Mouse (Mus musculus) hindbrain, embryonic 16.5 days (tissue): Measurements from ENCODE around the gene Arhgef3. TPM values are rescaled to one million over a fixed set of nuclear protein-coding genes. Genes with fewer than 3 reads are reported as not detected.

Experiments
- ATAC-seq: fragments of 200-750 bp; cut with Nextera tagmentation; 2 replicates; pipeline ENCODE4 v1.8.0; 2017; ENCODE audit warnings: moderate TSS enrichment, moderate library complexity
- H3K27ac ChIP-seq: fragments of 300-500 bp; sonication (generic); 2 replicates; pipeline ENCODE4 v1.5.1; 2014; ENCODE audit warnings: low read depth, mild to moderate bottlenecking, control low read depth, low read length, moderate library complexity
- H3K27me3 ChIP-seq: fragments of 300-500 bp; sonication (generic); replicated peaks from 2 replicates; pipeline ENCODE4 v1.6.1; 2014; ENCODE audit warnings: low read length; ENCODE audit not compliant: control insufficient read depth, insufficient read depth
- H3K36me3 ChIP-seq: fragments of 300-500 bp; sonication (generic); 2 replicates; pipeline ENCODE4 v1.6.1; 2014; ENCODE audit warnings: mild to moderate bottlenecking, low read length, moderate library complexity, mixed read lengths; ENCODE audit not compliant: control insufficient read depth, insufficient read depth
- H3K4me1 ChIP-seq: fragments of 300-500 bp; sonication (generic); 2 replicates; pipeline ENCODE4 v1.6.1; 2014; ENCODE audit warnings: low read depth, low read length; ENCODE audit not compliant: control insufficient read depth, insufficient read depth
- H3K4me2 ChIP-seq: fragments of 300-500 bp; sonication (generic); 2 replicates; pipeline ENCODE4 v1.6.1; 2014; ENCODE audit warnings: mild to moderate bottlenecking, low read length, control low read depth, moderate library complexity
- H3K4me3 ChIP-seq: fragments of 300-500 bp; sonication (generic); 2 replicates; pipeline ENCODE4 v1.5.1; 2014; ENCODE audit warnings: mild to moderate bottlenecking, low read length, control low read depth, moderate library complexity
- H3K9ac ChIP-seq: fragments of 300-500 bp; sonication (generic); 2 replicates; pipeline ENCODE4 v1.6.1; 2014; ENCODE audit warnings: low read depth, mild to moderate bottlenecking, control low read depth, low read length, moderate library complexity
- H3K9me3 ChIP-seq: fragments of 300-500 bp; sonication (generic); 2 replicates; pipeline ENCODE4 v1.6.1; 2014; ENCODE audit warnings: mild to moderate bottlenecking, low read length, moderate library complexity; ENCODE audit not compliant: control insufficient read depth
- WGBS: fragments of 180-500 bp; shearing (Covaris S2); extraction: QIAGEN DNeasy Blood & Tissue Kit; methylation state at CpG from one replicate; pipeline ENCODE4 v1.1.7; 2014; 5-methylcytosine and 5-hydroxymethylcytosine counted together
- polyA plus RNA-seq: library from polyadenylated mRNA; unstranded; fragments of >200 nt; fragmentation: Nextera tagmentation; extraction: Ambion mirVana; gene quantifications from 2 replicates; pipeline ENCODE4 v1.2.1, GENCODE M21; 2015

Gene Arhgef3
- polyA plus RNA-seq, 1 experiment from 2014 or later: 18.4 TPM

DNA sequence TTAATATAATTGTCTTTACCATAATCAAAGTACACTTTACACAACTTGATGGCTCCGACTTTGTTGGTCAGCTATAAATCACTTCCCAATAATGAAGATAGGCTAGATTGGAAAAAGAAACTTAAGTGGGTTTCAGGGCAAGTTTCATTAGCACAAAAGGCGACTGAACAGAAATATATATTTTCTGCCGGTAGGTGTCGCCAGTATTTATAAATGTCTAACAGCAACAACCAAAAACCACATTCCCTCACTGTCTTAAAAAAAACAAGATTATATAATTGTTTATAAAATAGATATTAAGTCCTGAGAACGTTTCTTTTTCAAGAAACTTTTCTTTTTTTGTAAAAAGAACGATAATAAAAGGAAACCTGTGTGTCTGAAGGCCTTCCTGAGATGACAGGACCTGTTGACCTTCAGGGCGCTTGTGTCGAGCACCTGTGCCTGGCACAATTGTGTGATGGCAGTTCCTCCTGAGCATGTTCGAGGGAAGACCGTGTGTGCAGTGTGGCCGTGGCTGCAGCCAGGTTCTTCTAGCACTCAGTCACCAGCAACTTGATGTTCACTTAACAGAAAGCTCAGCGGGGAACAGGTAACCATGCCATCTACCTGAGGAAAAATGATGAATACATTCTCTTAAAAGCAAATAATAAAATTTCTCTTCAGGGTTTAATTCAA lies 223.5 kb downstream of the Arhgef3 start:
- Histone ChIP-seq H3K4me1 (peaks cover 4% of the 10 kb centered on the region), H3K27me3 (peaks cover 5% of the 10 kb centered on the region; the same call in 1 of the 2 replicates), H3K27ac (no peak overlapping the region), H3K36me3 (no peaks in the 10 kb centered on the region), H3K4me2 (peak overlapping the region; percentile 27; the same call in 1 of the 2 replicates), H3K9ac (no peak overlapping the region), H3K9me3 (no peaks in the 10 kb centered on the region), H3K4me3 (no peak overlapping the region)
- 39% methylated on average over 12 of the region's 12 CpGs for WGBS
- ATAC-seq: no peak

DNA sequence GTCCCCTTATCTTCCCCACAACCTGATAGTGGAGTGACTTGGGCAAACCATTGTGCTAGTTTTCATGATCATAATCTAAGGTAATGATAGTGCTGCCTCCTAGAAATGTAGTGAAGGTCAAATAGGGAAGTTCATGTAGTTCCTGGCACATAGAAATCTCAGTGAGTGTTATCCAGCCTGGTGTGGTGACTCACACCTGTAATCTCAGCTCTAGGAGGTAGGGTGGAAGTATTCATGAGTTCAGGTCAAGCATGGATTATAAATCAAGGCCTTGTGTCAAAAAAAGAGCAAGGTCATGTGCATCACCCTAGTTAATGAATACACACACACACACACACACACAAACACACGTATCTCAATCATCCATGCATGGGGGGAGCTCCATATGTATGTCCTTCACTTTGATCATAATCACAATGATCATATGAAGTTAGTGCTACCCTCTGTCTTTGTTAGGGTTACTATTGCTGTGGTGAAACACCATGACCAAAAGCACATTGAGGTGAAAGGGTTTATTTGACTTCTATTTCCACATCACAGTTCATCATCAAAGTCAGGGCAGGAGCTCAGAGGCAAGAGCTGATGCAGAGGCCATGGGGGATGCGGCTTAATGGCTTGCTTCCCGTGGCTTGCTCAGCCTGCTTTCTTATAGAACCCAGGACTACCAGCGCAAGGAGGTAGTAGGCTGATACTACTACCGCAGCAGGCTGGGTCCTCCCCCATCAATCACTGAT lies 226.2 kb downstream of the Arhgef3 start:
- 84% methylated on average over 5 of the region's 5 CpGs for WGBS
- no peak overlapping the region for H3K27ac ChIP-seq
- H3K4me1 ChIP-seq: no peaks in the 10 kb centered on the region
- H3K4me3 ChIP-seq: no peak overlapping the region
- H3K4me2 ChIP-seq: no peak overlapping the region
- ATAC-seq: no peak
- H3K9me3 ChIP-seq: no peaks in the 10 kb centered on the region
- H3K36me3 ChIP-seq: no peaks in the 10 kb centered on the region
- H3K9ac ChIP-seq: no peak overlapping the region
- peaks cover 4% of the 10 kb centered on the region; the same call in 1 of the 2 replicates for H3K27me3 ChIP-seq

DNA sequence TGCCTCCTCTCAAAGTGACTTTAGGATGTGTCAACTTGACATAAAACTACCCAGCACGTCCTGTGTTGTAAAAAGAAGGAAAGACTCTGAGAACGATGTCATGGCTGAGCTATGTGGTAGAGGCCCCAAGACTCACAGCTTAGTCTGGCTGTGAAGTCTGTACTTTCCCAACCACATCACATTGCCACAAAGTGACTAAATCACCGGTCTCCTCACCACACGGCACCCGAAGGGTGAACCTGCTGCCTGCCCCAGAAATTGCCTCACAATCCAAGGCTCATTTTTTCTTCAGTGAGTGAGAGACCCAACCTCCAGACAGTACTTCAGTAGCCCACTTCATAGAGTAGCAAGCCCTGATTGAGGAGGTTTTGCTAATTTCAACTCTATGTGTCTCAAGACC lies 226.8 kb downstream of the Arhgef3 start:
- Histone ChIP-seq H3K4me1 (no peaks in the 10 kb centered on the region), H3K4me2 (no peak overlapping the region), H3K27ac (no peak overlapping the region), H3K27me3 (peaks cover 4% of the 10 kb centered on the region; the same call in 1 of the 2 replicates), H3K36me3 (no peaks in the 10 kb centered on the region), H3K9me3 (no peaks in the 10 kb centered on the region), H3K9ac (no peak overlapping the region), H3K4me3 (no peak overlapping the region)
- no peak for ATAC-seq
- WGBS: 90% methylated on average over 5 of the region's 5 CpGs

DNA sequence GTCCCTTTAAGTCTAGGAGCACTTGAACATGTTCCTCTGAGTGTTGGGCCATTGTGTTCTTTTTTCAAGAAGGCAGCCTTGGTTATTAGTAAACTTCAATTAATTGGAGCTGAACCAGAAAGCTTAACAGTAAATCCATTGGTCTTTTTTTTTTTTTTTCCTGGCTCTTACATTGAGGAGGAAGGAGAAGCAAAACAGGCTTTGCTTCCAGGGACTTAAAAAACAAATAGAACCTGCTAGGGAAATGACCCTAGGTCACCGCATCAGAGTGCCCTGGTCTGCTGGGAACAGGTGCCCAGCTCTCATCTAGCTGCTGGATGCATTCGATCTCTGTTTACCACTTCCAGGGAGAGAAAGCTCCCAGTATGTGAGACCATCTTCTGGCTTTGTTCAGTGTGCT lies 227.8 kb downstream of the Arhgef3 start:
- Histone ChIP-seq H3K4me3 (no peak overlapping the region), H3K27me3 (peaks cover 1% of the 10 kb centered on the region; the same call in 1 of the 2 replicates), H3K27ac (no peak overlapping the region), H3K9ac (no peak overlapping the region), H3K36me3 (no peaks in the 10 kb centered on the region), H3K9me3 (no peaks in the 10 kb centered on the region), H3K4me1 (no peaks in the 10 kb centered on the region), H3K4me2 (no peak overlapping the region)
- 67% methylated on average over 2 of the region's 2 CpGs for WGBS
- no peak for ATAC-seq

GRCm38 (mm10) chr14:27344250-27344990 lies 229.7 kb downstream of the Arhgef3 start:
- Histone ChIP-seq H3K4me3 (no peak overlapping the region), H3K4me2 (no peak overlapping the region), H3K27ac (no peak overlapping the region), H3K9ac (no peak overlapping the region), H3K9me3 (no peaks in the 10 kb centered on the region), H3K4me1 (no peaks in the 10 kb centered on the region), H3K36me3 (no peaks in the 10 kb centered on the region), H3K27me3 (no peaks in the 10 kb centered on the region)
- 75% methylated on average over 4 of the region's 4 CpGs for WGBS
- ATAC-seq: no peak

DNA sequence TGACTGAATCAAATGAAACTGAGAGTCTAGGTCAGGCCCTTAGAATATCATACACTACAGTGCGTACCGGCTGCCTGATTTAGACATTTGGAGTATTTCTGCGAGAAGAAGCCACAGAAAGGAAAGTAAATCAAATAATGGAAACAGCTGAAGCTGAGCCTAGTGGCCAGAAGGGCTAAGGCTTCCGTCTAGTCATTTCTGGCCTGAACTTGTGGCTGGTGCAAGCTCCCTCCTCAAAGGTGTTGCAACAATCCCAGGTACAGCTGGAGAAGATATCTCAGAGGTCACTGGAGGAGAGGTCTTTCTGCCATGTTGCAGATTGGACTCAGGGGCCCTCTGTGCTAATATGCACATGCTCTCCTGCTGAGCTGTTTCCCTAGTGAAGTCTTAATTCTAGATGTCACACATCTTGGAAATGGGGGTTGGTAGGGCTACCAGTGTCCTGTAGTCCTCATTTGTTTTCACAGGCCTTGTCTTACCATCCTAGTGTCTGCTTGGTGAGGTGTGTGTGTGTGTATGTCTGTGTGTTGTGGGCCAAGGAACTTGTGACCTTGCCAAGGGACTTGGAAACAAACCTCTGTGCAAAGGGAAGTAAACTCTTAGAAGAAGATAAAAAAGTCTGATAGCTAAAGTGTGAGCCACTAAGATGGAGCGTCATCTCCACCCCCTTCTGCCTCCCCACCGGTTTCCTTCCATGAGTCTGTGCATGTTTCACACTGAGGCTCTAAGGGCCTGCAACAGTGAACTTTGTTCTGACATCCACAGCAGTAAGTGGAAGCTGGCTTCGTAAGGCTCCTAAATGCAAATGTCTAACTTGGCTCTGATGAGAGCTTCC lies 230.6 kb downstream of the Arhgef3 start:
- no peaks in the 10 kb centered on the region for H3K27me3 ChIP-seq
- H3K4me3 ChIP-seq: no peak overlapping the region
- H3K4me1 ChIP-seq: no peaks in the 10 kb centered on the region
- 85% methylated on average over 7 of the region's 7 CpGs for WGBS
- no peak overlapping the region for H3K27ac ChIP-seq
- no peaks in the 10 kb centered on the region for H3K36me3 ChIP-seq
- no peak for ATAC-seq
- no peaks in the 10 kb centered on the region for H3K9me3 ChIP-seq
- no peak overlapping the region for H3K9ac ChIP-seq
- no peak overlapping the region for H3K4me2 ChIP-seq

- no peak overlapping the region for H3K27ac ChIP-seq
- WGBS: 46% methylated on average over 3 of the region's 3 CpGs
These were observed 232.5 kb downstream of the Arhgef3 start for GRCm38 (mm10) chr14:27347224-27347623.

DNA sequence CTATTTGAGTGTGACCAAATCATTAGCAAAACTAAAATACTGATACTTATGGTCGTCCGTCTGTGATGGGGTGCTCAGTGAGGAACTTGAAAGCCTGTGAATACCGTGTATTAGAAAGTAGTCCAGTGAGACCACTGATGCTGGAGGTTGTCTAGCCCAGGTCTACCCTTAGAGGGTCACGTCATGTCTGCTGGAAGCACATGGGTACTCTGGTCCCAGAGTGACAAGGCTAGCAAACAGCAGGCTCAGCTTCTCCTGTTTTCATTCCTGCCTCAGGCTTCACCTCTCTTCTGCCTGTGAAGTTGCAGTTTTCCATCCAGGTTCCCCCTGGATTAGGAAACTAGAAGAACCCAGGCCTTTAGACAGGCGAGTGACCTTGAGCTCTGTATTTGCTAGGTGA lies 233.0 kb downstream of the Arhgef3 start:
- H3K27me3 ChIP-seq: no peaks in the 10 kb centered on the region
- ATAC-seq: no peak
- no peaks in the 10 kb centered on the region for H3K4me1 ChIP-seq
- H3K4me3 ChIP-seq: no peak overlapping the region
- no peak overlapping the region for H3K27ac ChIP-seq
- H3K9ac ChIP-seq: no peak overlapping the region
- 49% methylated on average over 5 of the region's 5 CpGs for WGBS
- H3K9me3 ChIP-seq: no peaks in the 10 kb centered on the region
- H3K36me3 ChIP-seq: no peaks in the 10 kb centered on the region
- H3K4me2 ChIP-seq: no peak overlapping the region

More at GRCm38 (mm10) chr14:27347224-27347623, 232.5 kb downstream of the Arhgef3 start:
- Histone ChIP-seq H3K9ac (no peak overlapping the region), H3K4me1 (no peaks in the 10 kb centered on the region), H3K4me2 (no peak overlapping the region), H3K9me3 (no peaks in the 10 kb centered on the region), H3K4me3 (no peak overlapping the region), H3K36me3 (no peaks in the 10 kb centered on the region), H3K27me3 (no peaks in the 10 kb centered on the region)
- no peak for ATAC-seq
